Mouse (Mus musculus) B cell, adult 2 months (primary cell): Measurements from ENCODE around the gene Ccr6.
"Not testable (repeated sequence)": the region's sequence is repeated elsewhere in the genome, so short reads cannot be mapped to it uniquely, and the experiment has no call there.

Experiments used
- DNase-seq, 2 experiments: peaks; one replicate each; pipeline ENCODE4 v3.0.0; 2022

Ccr6 gene

GRCm38 (mm10) chr17:8235743-8236142 lies at the start of gene Ccr6:
Gene Ccr6, plus strand, starts transcription at chr17:8236043.
- peak in 1 of 2 experiments; percentile 22 for DNase-seq

DNA sequence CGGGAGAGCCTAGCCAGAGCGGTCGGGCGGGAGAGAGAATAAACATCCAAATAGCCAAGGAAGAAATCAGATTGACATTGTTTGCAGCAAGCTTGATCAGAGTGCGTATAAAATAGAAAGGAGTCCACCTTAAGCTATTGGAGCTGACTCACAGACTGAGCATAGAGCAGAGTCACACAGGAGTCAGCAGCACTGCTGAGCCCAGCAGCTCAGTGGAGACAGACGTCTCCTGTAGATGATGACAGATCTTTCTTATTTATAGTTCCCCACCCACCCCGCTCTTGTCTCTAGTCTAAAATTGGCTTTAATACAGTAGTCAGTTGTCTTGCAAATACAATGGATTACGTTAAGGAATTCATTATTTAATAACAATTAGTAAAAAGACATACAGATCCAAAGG lies 42.2 kb upstream of the Ccr6 start:
- no peak for DNase-seq

DNA sequence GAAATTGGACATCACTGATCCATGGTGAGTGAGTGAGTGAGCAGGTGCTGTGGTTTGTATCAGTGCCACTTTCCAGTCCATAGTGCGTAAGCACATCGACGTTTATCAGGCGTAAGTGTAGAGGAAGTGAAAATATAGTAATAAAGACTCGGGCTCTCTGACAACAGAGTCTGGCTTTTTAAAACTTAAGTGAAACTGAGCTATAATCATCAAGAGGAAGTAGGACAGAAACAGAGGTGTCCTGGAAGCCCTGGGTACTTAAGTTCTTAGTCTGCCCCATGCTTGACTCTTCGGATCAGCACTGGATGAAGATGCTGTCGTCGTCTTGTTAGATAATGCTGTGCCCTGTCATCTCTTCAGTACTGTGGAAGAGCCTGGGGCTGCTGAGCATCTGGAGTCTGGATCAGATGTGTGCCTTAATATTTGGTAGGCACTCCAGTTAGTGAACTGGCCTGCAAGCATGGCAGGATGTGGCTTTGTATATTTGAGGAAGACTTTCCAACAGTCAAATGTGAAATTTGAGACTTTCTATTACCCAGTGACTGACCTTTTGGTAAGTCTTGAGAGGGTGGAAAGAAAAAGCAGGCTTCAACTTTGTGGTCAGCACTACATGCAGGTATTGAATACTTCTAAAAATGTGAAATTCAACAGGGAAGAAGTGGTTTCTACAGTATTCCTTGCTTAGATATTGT lies 40.0 kb upstream of the Ccr6 start:
- DNase-seq, result peak; percentile 65 to 67

GRCm38 (mm10) chr17:8197652-8198051 lies 38.2 kb upstream of the Ccr6 start:
- DNase-seq, result peak; percentile 45 to 57

GRCm38 (mm10) chr17:8199067-8199935 lies 36.5 kb upstream of the Ccr6 start:
- peak in 1 of 2 experiments; percentile 24 for DNase-seq

- no peak for DNase-seq
Observed at GRCm38 (mm10) chr17:8199936-8200330, 35.9 kb upstream of the Ccr6 start.

DNA sequence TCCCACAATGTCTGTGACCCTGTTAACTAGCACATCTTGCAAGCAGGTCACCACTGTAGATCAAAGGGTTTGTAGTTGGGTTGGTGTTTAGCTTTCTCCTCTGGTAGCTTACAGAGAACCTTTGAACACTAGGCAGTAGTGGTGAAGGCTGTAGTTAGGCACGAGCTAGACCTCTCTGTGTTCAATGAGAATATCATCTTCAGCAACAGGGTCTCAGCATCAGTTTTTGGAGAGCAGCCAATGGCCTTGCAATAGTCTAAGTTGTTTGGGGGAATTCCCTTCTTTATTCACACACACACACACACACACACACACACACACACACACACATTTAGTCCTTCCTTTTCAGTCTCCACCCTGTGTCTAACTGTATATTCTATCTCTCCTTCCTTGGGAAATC lies 32.4 kb upstream of the Ccr6 start:
- DNase-seq, result no peak

- not testable (repeated sequence) for DNase-seq
Observed at GRCm38 (mm10) chr17:8205221-8205631, 30.6 kb upstream of the Ccr6 start.

GRCm38 (mm10) chr17:8206691-8207090 lies 29.2 kb upstream of the Ccr6 start:
- no peak for DNase-seq

- peak in 1 of 2 experiments; percentile 36 for DNase-seq
Observed at GRCm38 (mm10) chr17:8209696-8210095, 26.1 kb upstream of the Ccr6 start.

DNA sequence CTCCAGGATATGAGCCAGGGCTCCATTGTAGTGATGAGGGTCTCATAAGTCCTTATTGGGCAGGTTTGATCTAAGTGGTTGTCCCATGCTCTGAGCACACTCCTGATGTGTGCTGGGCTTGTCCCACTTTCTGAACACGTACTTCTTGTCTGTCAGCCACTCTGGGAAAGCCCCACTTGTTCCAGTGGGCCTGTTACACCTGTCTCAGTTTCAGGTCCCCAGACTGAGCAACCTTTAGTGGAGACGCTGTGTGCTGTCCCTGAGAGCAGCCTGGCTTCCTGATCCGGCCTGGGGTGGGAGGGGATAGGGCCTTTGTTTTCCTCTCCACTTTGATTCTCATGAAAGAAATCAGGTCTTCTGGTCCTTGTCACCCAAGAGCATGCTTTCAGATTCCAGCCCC lies 25.7 kb upstream of the Ccr6 start:
- DNase-seq, result peak in 1 of 2 experiments; percentile 39

- DNase-seq, result no peak
Observed at GRCm38 (mm10) chr17:8210675-8211074, 25.2 kb upstream of the Ccr6 start.

DNA sequence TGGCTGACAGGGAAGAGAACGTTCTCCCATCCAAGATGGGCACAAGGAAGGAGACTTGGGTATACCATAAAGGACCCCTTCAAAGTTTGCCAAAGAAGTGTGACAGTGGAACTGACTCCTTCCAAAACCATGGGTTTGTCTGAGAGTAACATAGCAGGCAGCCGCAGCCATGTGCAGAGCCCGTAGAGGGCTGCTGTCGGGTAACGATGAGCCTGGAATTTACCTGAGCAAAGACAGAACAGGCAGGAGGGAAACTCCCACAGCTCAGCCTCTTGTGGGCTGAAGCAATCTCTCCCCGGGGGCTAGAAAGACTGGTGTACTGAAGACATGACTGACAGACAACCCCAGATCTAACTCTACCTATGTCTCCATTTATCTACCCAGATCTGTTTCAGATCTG lies 24.4 kb upstream of the Ccr6 start:
- no peak for DNase-seq

DNA sequence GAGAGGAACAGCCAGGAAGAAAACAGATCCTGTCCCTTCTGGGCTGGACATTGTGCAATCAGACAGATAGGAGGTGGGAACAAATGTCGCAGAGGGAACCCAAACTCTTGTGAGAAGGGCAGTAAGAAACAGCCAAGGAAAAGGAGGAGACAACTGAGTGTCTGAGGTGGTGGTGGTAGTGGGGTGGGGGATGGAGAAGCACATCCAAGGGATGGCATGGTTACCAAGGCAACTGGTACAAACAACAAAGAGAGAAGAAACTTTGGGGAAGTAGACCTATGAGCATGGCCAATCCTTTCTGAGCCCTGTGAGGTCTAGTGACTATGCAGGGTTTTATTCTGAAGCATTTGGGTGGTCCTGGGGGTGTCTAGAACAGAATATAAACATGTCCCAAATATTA lies 21.5 kb upstream of the Ccr6 start:
- DNase-seq, result peak; percentile 15 to 32

- no peak for DNase-seq
Observed at GRCm38 (mm10) chr17:8215016-8215745, 20.7 kb upstream of the Ccr6 start.

DNA sequence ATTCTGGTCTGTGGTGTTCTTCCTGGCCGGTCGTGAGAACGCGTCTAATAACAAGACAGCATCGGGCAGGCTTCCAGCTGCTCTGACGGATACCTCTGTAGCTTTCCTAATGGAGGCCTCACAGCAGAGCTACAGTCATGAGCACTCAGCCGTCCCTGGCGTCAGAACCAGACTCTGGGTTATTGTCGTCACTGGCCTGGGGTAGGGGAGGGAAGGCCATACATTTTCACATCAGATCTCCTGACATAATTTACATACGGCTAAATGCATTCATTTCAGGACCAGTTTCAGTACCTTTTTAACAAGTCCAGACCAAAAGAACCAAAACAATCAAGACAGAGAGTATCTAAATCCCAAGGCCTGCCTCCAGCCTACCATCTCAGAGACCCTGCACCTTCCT lies 12.6 kb upstream of the Ccr6 start:
- DNase-seq, result peak in 1 of 2 experiments; percentile 50

GRCm38 (mm10) chr17:8224072-8224471 lies 11.8 kb upstream of the Ccr6 start:
- DNase-seq, result peak in 1 of 2 experiments; percentile 16

DNA sequence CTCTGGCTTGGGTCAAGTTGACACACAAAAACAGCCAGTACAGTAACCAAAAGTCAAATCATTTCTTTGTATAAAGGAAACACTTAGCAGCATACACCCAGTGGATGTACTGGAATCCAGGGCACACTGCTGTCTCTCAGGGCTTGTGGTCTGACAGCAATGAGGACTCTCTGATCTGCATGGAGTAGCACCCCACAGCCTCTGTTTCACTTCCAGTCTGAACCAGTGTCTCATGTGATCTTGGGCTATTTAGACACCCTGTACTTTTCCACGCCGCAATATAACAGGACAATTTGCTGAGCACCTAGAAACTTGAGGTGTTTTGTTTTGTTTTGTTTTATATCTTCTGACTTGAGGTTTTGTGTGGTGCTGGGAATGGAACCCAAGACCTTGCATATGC lies 10.7 kb upstream of the Ccr6 start:
- DNase-seq, result peak; percentile 45 to 50

- peak; percentile 57 to 68 for DNase-seq
Observed at GRCm38 (mm10) chr17:8225746-8226145, 10.1 kb upstream of the Ccr6 start.

DNA sequence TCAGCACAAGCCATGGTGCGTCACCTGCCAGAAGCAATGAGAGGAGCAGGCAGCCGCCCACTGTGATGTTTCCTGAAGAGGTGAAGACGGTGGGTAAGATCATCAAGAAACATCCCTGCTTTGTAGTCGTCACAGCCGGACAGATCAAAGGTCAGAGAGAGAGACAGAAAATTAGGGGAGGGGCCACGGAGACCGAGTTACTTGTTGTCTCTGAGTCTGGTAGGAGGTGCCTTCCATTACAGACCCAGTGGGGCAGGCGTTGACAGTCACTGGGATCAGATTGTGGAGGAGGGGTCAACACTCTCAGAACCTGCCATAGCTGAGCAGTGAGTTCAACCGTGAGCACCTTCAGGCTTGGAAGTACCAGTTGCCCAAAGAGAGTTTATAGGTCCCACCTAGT lies 7.2 kb upstream of the Ccr6 start:
- no peak for DNase-seq

GRCm38 (mm10) chr17:8229607-8230006 lies 6.2 kb upstream of the Ccr6 start:
- no peak for DNase-seq

DNA sequence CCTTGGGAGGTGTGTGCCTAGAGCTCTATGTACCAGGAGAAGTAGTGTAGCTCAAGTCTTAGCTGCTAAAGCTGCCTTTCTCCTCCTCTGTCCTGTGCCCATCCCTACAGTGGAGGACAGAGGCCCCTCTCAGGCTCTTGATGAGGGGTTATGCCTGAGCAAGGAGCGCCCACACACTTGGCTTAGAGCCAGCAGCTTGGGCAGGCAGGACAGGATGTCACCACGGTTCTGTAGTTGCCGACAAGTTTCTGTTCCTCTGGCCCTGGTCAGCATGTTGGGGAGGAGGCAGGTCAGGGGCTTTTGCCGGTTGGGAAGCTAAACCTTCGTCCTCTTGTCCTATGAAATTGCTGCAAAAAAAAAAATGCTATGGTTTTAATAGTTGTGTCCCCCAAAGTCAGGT lies 3.8 kb upstream of the Ccr6 start:
- peak; percentile 83 to 84 for DNase-seq

DNA sequence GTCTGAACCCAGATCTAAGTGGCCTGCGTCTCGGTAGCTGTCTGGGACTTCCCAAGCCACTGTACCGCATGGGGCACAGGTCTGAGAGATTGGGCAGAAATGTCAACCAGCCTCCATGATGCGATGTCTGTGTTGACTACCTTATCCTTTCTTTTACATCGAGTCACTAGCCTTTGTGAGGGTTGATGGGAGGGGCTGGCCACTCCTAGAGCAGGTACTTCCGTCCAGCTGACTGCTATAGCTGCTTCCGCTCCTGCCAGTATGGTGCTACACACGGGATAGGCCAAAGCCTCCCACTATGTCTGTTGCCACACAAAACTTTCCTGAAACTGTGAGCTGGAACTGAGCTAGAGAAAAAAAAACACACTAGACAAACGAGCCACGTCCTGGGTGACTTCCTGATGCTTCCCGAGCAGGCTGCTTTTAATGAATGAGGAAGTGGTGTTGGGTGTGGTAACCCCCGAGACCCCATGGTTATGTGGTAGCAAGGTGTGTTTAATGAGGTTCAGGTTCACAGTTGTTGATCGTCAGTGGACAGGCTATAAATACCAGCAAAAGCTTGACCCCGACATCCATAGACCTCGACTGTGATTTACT lies 2.1 kb upstream of the Ccr6 start:
- peak; percentile 55 to 61 for DNase-seq
